Mouse (Mus musculus) thymus, postnatal 10 days (tissue): ENCODE results near the gene Kcnc4.

Experiments
- DNase-seq, 2 experiments: peaks; one replicate each; pipeline ENCODE4 v3.0.0; 2021; ENCODE audit warnings: low spot score in 2 of 2

Gene Kcnc4

DNA sequence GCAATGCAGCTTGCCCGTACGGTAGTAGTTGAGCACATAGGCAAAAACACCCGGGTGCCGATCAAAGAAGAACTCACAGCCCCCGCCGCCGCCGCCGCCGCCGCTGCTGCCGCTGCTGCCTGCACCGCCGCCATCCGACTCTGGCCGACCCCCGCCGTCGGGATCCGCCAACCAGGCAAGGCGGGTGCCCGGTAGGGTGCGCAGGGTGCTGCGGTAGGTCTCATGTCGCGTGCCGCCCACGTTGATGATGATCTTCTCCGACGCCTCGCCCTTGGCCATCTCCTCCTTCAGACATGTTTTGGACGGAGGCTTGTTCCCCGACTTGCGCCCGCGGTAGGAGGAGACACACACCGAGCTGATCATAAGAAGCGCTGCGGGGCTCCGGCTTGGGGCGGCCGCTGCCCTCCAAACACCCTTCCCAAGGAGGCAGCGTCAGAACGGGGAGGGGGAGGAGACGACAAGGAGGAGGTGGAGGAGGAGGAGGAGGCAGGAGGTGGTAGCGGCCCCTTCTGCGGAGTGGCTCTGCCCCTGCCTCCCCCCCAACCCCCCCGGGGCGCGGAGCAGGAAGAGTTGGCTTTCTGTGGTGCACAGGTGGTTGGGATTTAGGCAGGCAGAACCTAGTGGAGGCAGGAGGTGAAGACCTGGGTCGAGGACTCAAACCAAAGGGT is 690 bp downstream of the Kcnc4 start:
- DNase-seq, result peak in 1 of 2 experiments; percentile 23

DNA sequence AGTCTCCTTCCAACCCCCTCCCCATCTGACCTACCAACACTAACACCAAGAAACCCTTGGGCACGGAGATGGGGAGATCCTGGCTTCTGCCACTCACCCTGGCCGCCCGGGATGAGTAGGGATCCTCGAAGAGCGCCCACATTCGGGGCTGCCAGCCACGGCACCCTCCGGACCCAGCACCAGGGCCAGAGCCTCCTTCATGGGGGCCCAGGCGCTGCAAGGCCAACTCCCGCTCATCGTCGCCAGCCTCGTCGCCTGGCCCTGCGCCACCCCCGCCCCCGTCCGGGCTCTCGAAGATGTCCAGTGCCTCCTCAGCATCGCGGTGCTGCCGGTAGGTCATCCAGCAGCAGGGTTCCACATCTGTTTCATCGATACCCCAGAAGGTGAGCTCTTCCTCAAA is 1.2 kb downstream of the Kcnc4 start:
- DNase-seq, result no peak

DNA sequence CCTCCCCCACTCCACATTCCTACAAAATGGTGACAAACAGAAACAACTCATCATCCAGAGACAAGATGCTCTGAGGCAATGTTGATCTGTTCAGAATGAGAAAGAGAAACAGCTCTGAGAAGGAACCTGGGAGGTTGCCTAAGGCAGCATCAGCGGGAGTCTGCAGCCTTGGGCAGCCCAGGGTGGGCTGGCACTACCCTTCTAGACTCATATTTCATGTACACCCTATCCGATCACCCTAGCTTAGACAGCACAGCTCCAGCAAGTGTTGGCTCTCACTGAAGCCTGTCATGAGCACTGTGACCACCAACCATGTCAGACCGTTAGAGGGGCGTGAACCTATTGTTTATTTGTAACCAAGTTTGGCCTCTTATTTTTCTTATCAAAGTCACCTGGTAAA is 5.1 kb downstream of the Kcnc4 start:
- no peak for DNase-seq

DNA sequence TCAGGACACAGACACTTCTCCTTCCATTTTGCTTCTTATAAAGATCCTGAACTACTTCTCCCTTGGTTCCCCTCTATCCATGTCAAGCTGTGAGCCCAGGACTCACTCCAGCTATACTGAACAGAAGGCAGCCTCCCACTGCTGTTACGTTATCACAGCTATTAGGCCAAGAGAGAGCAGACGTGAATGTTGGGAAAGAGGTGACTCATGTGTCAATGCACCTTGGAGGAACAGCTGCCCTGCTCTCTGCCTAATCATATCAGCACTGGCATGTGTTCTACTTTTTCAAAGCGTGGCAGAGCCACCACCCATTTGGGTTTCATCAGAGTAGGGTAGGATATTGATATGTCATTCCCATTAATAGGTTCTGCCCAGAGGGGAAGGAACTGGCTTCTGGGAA is 12.5 kb downstream of the Kcnc4 start:
- no peak for DNase-seq

DNA sequence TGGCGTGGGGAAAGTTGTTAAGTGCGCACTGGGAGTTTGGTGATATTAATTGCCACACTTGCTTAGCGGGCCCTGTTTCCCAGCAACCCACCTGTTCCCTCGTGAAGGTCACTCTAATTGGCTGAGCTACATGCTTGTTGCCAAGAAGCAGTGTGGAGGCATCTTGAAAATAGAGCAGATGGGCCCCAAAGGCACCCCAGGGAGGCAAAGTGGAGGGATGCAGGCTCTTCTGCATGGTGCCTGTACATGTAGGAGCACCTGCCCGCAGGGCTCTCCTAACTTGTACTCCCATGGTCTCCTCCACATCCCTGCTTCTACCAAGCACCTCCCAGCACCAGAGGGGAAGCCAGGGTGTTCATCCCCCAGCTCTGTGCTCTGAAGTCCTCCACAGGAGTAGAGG is 15.5 kb downstream of the Kcnc4 start:
- DNase-seq, result no peak

DNA sequence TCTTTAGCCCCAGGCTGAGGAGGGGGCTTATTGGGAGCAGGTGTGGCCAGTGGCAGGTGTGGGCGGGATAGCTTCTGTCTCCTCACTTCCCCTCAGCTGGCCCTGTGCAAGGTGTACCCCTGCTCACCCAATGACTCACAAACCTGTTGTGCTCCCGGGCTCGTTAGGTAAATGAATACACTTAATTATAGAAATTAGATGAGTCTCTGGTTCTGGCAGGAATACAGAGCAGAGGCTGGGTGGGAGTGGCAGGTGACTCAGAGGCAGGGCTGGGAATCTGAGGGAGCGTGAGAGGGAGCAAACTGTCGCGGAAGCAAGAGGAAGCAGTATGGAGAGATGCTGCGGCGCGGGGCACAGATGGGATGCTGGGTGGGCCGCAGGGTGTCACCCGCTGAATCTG is 17.2 kb downstream of the Kcnc4 start:
- no peak for DNase-seq

DNA sequence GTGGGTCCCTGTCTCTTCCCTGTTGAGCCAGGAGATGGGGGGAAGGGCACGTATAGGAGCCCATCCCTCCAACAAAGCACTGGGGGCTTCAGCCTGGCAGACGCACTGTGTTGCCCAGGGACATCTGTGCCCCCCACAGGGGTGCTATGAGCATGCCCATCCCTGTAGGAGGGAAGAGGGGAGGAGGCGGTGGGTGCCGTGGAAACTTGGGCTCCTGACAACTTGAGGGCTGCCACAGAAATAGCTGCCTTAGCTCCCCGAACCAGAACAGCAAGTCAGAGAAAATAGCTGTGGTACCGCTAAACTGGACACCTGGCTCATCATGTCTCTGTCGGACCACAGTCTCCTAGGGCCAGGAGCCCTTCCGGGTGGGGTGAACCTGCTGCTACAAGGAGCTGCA is 18.0 kb downstream of the Kcnc4 start:
- no peak for DNase-seq

DNA sequence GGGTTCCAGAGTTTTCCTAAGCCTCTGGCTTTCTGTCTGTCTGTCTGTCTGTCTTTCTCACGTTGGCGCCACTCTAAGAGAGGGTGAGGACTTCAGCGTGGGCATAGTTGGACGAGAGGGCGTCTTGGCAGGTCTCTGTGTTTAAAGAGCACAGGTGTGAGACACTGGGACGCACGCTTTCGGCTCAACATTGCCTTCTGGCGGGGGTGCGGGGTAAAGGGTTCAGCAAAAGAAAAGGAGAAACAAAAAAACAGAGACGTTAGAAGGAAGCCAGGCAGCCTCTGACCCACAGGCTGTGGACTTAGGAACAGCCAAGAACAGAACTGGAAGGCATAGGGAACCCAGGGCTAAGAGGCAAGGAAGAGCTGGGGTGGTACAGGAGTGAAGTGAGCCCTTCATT is 20.1 kb downstream of the Kcnc4 start:
- no peak for DNase-seq

DNA sequence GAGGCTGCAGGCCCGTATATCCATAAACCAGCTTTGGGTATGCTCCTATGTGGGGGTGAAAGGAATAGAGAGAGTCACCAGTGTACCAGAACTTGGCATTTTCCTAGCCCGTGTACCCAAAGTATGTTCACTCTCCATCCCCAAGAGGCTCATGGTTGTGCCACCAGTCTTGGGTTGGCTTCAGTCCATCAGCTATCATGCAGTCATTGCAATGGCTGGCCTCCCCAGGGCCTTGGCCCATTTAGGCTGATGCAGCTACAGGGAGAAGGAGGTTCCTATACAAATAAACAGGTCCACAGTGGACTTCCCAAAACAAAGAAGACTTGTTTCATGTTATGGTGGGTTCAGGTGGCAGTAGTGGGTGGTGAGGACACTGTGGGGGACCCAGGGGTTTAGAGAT is 21.7 kb downstream of the Kcnc4 start:
- no peak for DNase-seq

DNA sequence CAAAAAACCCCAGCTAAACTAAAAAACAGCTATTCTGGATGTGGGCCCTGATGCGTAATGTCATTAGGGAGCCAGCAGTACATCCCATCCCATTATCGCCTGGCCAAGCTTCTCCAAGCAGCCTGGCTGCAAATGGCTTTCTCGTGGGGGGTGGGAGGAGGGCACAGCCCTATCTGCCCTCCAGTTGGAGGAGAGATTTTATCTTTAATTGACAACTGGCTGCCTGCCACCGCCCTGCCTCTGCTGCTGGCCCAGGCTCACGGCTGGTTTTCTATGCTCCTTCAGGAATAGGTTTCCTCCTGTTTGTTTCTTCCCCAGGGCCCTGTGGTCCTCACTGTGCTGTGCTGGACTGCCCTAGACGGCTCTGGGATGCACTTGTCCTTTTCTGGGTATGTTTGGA is 22.9 kb downstream of the Kcnc4 start:
- no peak for DNase-seq

DNA sequence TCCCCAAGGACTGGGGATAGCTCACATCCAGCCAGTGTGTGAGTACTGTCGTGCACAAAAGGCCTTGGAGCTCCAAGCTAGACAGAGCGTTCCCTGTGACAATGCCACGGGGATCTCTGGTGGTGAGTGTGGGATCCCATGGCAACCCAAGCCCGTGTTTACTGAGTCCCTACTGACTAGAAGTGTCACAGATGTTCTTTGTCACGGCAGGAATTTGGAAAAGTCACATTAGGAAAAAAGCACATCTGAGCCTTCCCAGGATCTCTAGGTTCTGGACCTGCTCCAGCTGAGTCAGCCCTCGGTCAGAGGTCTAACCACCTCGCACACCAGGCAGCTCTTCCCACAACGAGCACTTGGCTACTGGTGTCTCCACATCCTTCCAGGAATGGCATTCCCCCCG is 25.7 kb downstream of the Kcnc4 start:
- no peak for DNase-seq

DNA sequence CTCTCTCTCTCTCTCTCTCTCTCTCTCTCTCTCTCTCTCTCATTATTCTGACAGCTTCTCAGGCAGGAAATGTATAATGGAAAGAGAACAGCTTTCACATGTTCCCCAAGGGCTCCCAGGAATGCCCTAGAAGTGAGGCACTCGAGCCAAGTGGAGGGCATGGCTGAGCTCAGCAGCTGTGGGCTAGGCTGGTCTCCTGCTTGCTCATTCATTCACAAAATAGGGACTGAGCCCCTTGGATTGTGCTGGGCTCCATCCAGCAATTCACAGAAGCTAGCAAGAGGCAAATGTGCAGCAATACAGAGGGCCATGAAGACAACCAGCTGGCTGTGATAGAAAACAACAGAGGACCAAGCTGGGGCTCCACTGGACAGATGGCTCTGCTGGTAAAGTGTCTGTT is 28.1 kb downstream of the Kcnc4 start:
- no peak for DNase-seq

DNA sequence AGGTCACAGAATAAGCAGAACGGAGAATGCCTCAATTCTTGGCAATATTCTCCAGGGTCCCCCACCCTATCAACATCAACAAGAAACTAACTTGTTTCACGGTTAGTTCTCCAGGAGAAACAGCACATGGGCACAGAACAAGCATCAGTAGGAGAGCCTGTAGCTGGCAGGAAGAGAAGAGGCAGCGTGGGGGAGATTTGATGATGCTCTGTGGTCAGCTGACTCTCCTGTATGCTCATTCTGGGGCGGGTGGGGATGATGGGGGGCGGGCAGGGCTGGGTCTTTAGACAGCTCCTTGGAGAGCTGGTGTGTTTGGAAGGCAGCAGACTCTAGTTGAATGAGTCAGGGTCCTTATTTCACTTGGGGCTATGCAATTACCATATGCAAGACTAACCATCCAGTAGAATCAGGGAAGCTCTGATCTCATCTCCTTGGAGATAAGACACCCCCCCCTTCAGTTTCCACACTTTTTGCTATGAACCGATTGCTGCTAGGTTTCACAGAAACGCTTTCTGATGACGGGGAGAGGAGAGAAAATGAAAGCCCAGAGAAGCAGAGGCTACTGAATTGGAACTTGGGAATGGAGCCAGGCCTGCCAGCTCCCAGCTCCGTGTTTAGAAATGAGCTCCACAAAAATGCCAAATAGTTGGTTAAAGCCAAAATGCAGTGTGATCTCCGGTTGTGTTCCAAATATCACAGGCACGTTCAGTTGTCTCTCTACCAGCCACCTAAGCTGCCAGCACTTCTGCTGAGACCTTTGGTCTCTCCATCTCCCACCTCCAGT is 34.9 kb downstream of the Kcnc4 start:
- no peak for DNase-seq

DNA sequence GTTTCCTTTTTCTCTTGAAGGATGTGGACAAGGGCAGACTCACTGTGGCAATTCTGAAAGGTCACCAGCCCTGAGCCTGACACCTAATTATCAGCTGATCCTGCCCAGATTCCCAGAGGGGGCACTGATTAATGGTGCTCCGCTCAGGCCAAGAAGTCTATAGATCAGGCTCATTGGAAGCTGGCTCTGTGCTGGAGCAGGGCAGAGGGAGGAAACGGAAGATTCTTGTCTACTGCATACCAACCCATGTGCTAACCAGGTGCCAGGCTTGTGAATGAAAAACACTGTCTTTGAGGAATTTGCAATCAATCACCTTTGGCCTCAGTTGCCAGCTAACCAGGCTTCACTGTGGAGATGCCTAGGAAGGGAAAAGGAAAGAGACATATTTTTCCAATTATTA is 39.2 kb downstream of the Kcnc4 start:
- no peak for DNase-seq

DNA sequence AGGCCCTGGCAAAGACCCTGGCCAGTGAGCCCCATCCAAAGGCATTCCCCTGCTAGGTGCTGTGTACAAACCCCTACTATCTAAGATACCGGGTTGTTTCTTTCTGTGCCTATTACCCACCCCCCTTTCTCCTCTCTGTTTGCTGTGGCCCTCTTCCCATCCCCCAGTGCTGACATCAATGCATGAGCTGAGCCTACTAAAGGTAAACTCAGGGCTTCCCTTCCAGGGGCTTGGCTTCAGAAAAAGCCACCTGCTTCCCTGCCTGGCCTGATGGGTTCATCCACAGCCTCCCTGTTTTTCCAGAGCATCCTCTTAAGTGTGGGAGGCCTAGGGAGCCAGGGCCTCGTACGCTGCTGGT is 42.1 kb downstream of the Kcnc4 start:
- no peak for DNase-seq

DNA sequence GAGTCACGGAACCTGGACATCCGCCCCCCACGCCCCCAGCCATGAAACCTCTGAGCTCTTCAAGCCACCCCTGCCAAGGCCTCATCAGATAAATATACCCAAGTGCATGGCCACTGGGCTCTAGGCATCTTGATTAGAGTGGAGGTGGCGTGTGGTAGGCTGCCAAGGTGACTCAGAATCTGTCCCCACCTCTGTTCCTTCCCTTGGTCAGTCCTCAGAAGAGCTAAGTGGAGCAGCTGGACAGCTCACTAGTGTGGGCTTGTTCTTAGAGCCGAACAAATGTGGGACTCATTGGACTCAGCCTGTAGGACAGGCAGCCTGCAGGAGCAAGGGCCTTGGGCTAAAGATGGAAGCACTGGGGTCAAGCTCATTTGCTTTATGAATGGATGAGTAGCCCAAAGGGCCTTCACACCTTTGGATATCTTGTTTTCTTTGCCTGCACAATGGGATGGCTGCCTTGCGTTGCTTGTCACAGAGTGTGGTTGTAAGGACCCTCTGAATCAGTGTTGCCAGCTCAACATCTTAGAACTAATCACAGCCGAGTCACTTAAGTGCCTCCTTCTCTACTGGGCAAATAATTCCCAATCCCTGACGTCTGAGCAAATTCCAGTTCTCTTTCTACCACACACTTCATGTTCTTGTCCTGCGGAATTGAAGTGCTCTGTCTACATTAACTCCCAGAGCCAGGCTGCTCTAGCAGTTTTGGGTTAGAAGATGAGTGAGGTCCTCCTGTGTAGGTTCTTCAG is 42.6 kb downstream of the Kcnc4 start:
- DNase-seq, result no peak

DNA sequence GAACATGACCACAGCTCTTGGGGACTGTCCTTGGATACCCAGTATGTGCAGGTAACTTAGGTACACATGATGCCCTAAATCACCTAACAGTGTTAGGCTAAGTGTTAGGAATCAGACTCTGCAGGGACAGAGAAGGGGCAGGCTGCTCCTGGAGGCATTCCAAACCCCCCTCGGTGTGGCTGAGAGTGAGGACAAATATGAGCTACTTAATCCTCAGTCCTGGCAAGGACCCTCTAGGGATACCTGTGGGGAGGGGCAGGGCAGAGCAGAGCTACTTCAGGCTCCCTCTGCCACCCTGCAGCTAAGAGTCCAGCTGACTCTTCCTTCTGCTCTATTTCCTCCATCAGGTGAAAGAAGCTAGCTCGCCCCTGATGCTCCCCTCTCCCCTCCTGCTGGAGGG is 46.3 kb downstream of the Kcnc4 start:
- DNase-seq, result no peak

DNA sequence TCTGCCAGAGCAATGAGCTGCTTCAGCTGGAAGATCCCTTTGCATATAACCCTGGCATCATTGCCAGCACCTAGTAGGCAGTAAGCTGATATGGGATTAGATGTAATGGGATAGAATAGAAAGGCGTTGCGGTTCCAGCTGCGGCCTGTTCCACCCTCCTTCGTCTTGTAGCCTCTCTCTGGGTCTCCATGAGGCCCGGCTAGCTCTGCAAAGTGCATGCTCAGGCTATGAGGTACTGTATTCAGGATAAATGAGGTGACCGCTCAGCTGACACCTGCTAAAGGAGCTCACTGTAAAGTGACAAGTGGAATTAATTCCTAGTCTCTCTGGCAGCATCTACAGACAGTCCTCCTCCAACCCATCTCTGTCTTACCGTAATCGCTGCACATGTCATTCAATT is 46.8 kb downstream of the Kcnc4 start:
- DNase-seq, result no peak

DNA sequence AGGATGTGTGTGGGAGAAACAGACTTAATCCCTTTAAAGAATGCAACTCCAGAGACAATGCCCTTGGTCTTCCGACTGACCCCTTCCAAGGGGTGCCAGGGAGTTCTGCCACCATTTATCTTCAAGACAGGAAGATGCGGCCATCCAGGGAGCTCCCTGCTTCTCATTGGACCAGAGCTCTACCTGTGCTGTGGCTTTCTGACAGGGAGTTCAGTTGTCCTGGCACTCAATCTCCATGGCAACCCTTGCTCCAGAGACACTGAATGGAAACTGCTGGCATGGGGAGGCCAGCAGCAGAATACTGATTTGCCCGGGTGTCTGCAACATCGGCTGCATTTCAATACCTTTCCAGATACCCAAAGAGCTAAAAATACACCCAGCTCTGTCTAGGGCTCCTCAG is 47.7 kb downstream of the Kcnc4 start:
- no peak for DNase-seq

DNA sequence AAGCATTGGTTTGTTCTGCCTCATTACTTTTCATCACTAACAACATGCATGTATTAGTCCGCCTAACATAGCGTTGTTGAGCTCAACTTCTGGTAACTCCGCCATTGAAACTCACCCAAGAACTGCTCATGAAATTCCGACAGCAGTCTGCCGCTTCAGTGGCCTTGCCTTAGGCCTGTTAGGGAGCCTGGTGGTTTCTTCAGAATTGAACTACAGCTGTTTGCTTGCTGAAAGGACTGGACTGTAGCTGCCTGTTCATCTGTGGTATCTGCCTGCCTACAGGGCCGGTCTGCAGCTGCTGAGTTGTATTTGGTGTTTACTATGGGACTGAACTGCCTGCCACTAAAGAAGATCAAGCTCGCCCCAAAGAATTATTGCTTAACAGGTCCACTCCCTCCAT is 58.0 kb downstream of the Kcnc4 start:
- no peak for DNase-seq

DNA sequence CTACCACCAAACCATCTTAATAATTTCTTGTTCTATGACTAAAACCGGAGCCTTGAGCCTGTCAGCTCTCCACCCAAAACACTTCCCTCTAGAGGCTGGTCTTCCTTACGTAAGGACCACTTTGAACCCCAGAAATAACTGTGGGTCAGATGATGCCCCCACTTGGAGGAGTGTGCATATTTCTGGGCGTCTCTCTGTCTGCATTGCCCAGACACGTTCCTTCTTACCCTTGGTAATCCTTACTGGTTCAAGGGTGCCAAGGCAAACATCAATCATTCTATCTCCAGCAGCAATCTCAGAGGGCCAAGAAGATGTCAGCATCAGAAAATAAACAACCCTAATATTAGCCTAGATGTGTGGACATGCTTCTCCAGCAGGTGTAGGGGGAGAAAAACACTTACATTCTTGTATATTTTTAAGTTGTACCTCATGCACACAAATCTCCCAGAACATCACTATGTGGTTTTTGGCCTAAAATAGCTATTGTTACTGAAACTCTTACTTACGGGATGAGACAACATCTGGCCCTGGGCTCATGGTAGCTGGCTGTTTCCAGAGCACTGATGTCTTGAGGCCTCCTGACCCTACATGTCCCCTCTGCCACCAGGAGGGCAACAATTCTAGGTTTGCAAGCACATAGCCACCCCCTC is 59.2 kb downstream of the Kcnc4 start:
- DNase-seq, result no peak

DNA sequence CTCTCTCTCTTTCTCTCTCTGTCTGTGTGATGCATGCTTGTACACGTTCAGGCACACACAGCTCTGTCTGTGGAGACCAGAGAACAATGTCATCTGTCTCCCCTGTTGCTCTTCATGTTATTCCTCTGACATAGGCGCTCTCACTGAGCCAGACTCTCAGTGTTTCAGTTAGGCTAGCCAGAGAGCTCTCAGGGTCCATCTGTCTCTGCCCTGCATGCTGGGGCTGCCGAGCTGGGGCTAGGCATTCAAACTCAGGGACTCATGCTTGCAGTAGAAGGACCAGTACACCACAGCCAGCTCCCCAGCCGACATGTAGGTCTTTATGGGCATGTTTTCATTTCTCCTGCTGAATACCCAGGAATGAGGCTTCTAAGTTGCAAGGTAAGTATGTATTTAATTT is 68.2 kb downstream of the Kcnc4 start:
- DNase-seq, result no peak
